Mouse (Mus musculus) neural tube, embryonic 11.5 days (tissue): ENCODE data around the gene Sh3pxd2a. TPM values are rescaled to one million over a fixed set of nuclear protein-coding genes. Genes with fewer than 3 reads are reported as not detected.
A peak's percentile ranks its signal among the peaks of the same experiment; 100 is the strongest.

Experiments used
- ATAC-seq: fragments of 200-750 bp; cut with Nextera tagmentation; 2 replicates; pipeline ENCODE4 v1.8.0; 2017; ENCODE audit warnings: moderate number of reproducible peaks, mild to moderate bottlenecking, moderate TSS enrichment, moderate library complexity; ENCODE audit not compliant: insufficient read depth, low FRiP score, low TSS enrichment
- DNase-seq: peaks from one replicate; pipeline ENCODE4 v3.0.0-alpha.2; 2015; ENCODE audit warnings: low spot score
- H3K27ac ChIP-seq: fragments of 300-500 bp; sonication (generic); 2 replicates; pipeline ENCODE4 v1.5.1; 2014; ENCODE audit warnings: low read depth, mild to moderate bottlenecking, low read length
- H3K27me3 ChIP-seq: fragments of 300-500 bp; sonication (generic); 2 replicates; pipeline ENCODE4 v1.6.1; 2014; ENCODE audit warnings: mild to moderate bottlenecking, low read length, mixed read lengths; ENCODE audit not compliant: control insufficient read depth, insufficient read depth
- H3K36me3 ChIP-seq: fragments of 300-500 bp; sonication (generic); 2 replicates; pipeline ENCODE4 v1.6.1; 2014; ENCODE audit warnings: mild to moderate bottlenecking, low read length, moderate library complexity, mixed read lengths; ENCODE audit not compliant: control insufficient read depth, insufficient read depth
- H3K4me1 ChIP-seq: fragments of 300-500 bp; sonication (generic); 2 replicates; pipeline ENCODE4 v1.6.1; 2014; ENCODE audit warnings: low read length, mixed read lengths; ENCODE audit not compliant: control insufficient read depth, insufficient read depth
- H3K4me2 ChIP-seq: fragments of 300-500 bp; sonication (generic); 2 replicates; pipeline ENCODE4 v1.6.1; 2014; ENCODE audit warnings: low read depth, mild to moderate bottlenecking, moderate library complexity
- H3K4me3 ChIP-seq: fragments of 300-500 bp; sonication (generic); 2 replicates; pipeline ENCODE4 v1.5.1; 2014; ENCODE audit warnings: low read depth, low read length
- H3K9ac ChIP-seq: fragments of 300-500 bp; sonication (generic); 2 replicates; pipeline ENCODE4 v1.6.1; 2014; ENCODE audit warnings: mild to moderate bottlenecking, low read length
- H3K9me3 ChIP-seq: fragments of 300-500 bp; sonication (generic); 2 replicates; pipeline ENCODE4 v1.6.1; 2016; ENCODE audit warnings: low read length; ENCODE audit not compliant: control insufficient read depth
- WGBS: fragments of 180-500 bp; shearing (Covaris S2); extraction: QIAGEN DNeasy Blood & Tissue Kit; methylation state at CpG from one replicate; pipeline ENCODE4 v1.1.7; 2014; 5-methylcytosine and 5-hydroxymethylcytosine counted together
- polyA plus RNA-seq: library from polyadenylated mRNA; unstranded; fragments of >200 nt; fragmentation: Nextera tagmentation; extraction: Ambion mirVana; gene quantifications from 2 replicates; pipeline ENCODE4 v1.2.1, GENCODE M21; 2014

Gene Sh3pxd2a
- polyA plus RNA-seq, 1 experiment from 2014 or later = 4.7 TPM

DNA sequence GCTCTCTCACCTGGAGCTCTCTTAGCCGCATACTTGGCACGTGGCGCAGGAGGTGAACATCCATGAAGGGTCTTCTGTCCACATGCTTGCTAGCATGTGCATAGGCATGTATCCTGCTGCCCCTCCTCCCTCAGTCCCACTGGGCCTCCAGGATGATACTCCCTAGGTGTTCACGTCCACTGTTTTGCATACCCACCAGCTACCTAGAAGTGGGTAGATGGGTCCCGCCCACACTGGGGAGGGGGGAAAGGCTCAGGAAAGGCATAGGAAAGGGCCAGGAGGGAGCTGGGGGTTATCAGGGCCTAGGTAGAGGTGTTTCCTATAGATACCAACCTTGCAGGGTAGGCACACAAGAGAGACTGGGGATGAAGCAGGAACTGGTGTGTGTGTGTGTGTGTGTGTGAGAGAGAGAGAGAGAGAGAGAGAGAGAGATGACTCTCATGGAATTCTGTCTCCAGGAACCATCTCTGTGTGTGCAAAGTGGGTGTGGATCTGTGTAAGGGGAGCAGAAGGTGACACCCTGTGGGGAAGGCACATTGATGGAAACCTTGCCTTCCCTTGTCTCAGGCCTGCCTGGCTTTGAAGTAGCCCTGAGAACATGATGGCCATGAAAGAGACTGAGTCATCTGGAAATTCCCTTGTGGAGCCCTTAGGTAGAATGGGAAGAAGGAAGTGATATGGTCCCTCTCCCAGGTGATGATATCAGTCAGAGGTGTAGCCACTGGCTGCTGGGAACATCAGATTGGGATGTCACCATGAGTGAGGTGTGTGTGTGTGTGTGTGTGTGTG, 231.9 kb downstream of the Sh3pxd2a start:
- H3K4me1 ChIP-seq = peaks cover 11% of the 10 kb centered on the region
- no peak overlapping the region for H3K27ac ChIP-seq
- DNase-seq (no peak), ATAC-seq (no peak)
- H3K9me3 ChIP-seq = no peaks in the 10 kb centered on the region
- H3K27me3 ChIP-seq = no peaks in the 10 kb centered on the region
- WGBS = 79% methylated on average over 5 of the region's 5 CpGs
- no peak overlapping the region for H3K4me3 ChIP-seq
- H3K4me2 ChIP-seq = no peak overlapping the region
- no peaks in the 10 kb centered on the region for H3K36me3 ChIP-seq
- no peak overlapping the region for H3K9ac ChIP-seq

DNA sequence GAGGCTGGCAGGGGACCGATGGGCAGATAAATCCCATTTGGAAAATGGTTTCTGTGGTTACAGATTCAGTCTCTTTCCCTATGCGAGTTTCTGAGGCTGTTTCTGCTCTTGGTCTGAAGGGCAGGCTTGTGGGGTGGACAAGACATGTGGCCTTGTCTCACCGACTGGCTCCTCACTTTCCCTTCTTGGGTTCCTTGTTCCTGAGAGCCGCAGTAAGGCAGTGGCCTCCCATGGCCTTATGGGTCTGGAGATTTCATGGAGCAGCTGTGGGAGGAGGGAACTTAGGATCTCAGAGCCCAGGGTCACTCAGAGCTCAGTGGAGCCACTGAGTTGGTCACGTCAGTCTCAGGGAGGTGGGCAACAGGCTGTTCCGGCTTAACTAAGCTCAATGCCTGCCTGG, 232.8 kb downstream of the Sh3pxd2a start:
- Histone ChIP-seq H3K36me3 (no peaks in the 10 kb centered on the region), H3K9ac (no peak overlapping the region), H3K4me3 (no peak overlapping the region), H3K27ac (no peak overlapping the region), H3K9me3 (no peaks in the 10 kb centered on the region), H3K4me1 (peaks cover 11% of the 10 kb centered on the region), H3K27me3 (no peaks in the 10 kb centered on the region), H3K4me2 (no peak overlapping the region)
- ATAC-seq (no peak), DNase-seq (no peak)
- WGBS = 90% methylated on average over 6 of the region's 6 CpGs

DNA sequence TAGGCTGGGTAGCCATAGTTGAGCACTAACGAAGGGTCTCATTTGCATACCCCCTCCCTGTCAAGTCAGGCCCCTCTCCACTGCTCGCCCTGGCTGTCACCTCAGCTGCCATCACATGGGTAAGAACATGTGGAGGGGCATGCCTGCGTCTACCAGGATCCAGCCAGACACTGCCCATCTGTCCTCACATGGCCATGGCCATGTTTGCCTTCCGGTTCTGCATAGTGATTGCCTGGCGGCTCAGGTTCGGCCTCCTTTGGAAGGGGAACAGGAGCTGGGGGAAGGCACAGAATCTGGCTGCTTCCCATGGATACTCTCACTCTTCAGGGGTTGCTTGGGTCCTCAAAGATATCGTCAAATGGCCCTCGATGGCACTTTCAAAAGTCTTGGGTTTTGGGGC, 233.5 kb downstream of the Sh3pxd2a start:
- DNase-seq (no peak), ATAC-seq (no peak)
- Histone ChIP-seq H3K4me2 (no peak overlapping the region), H3K27me3 (no peaks in the 10 kb centered on the region), H3K9me3 (no peaks in the 10 kb centered on the region), H3K27ac (no peak overlapping the region), H3K36me3 (no peaks in the 10 kb centered on the region), H3K4me1 (peaks cover 11% of the 10 kb centered on the region), H3K9ac (no peak overlapping the region), H3K4me3 (no peak overlapping the region)
- 87% methylated on average over 8 of the region's 8 CpGs for WGBS

DNA sequence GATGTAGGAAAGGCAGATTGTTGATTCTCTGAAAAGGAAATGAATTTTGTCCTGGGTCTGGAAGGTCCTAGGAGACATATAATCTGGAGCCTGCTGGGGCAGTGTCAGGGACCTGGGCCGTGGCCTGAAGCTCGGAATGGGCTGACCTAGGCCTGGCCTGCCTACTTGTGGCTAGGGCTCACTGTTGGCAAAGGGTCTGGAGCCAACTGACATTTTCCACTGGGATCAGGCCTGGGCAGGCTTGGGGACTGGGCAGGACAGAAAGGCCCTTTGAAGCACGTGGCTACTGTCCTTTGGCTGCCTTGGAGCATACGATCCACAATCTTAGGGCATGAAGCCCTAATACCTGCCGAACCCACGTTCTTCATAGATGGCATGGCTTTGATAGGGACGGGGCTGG, 234.1 kb downstream of the Sh3pxd2a start:
- Histone ChIP-seq H3K27ac (no peak overlapping the region), H3K36me3 (no peaks in the 10 kb centered on the region), H3K9me3 (no peaks in the 10 kb centered on the region), H3K4me1 (peaks cover 11% of the 10 kb centered on the region), H3K27me3 (no peaks in the 10 kb centered on the region), H3K4me3 (no peak overlapping the region), H3K9ac (no peak overlapping the region), H3K4me2 (no peak overlapping the region)
- 92% methylated on average over 7 of the region's 7 CpGs for WGBS
- DNase-seq (no peak), ATAC-seq (no peak)

DNA sequence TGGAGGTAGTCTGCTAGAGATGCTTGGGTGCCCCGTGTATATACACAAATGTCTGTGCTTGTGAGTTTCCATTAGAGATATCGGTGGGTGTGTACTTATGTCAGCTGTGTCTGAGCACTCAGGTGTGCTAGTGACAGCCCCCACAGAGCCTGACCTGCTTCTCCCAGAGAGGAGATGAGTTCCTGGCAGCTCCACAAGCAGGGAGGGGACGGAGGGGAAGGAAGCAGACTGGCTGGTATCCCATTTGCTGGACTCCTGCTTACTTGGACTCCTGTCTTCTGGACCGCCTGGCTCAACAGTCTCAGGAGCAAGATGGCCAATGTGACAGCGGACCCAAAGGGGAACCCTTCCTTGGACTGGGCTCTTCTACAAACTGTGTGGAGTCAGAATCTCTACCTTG, 234.7 kb downstream of the Sh3pxd2a start:
- peak overlapping the region; percentile 43; the same call in 1 of the 2 replicates for H3K4me2 ChIP-seq
- no peak for ATAC-seq
- H3K9ac ChIP-seq = no peak overlapping the region

DNA sequence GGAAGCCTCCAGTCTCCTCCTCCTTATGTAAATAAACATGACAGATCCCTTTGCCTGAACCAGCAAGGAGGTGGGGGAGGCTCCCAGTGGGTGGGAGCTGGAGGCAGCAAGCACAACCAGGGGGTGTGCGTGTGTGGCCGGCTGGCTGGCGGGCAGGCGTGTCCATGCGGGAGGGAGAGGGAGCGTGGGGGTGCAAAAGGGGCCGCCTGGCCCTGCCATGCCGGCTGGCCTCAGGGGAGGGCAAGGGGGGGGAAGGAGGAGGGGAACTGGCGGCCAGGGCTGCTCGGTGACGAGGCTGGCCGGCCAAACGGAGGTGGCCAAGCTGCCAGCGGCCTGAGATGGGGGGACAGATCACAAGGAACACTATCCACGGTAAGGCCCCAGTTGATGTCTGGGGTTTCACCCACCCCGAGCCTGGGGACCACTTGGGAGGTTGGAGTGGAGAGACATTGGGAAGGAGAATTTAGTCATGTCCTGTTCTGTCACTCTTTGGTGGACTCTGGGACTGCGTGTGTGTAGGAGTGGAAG, 235.4 kb downstream of the Sh3pxd2a start:
- Histone ChIP-seq H3K27ac (no peak overlapping the region), H3K9ac (peak overlapping the region; percentile 27; the same call in 1 of the 2 replicates), H3K27me3 (no peaks in the 10 kb centered on the region), H3K4me1 (peaks cover 11% of the 10 kb centered on the region), H3K9me3 (no peaks in the 10 kb centered on the region), H3K4me2 (peak overlapping the region; percentile 43), H3K36me3 (no peaks in the 10 kb centered on the region), H3K4me3 (peak overlapping the region; percentile 12; the same call in 1 of the 2 replicates)
- 9% methylated on average over 13 of the region's 17 CpGs for WGBS
- DNase-seq (peak; percentile 60), ATAC-seq (peak; percentile 48; the same call in 1 of the 2 replicates)

More for the DNA sequence above, 234.7 kb downstream of the Sh3pxd2a start:
- H3K4me1 ChIP-seq = peaks cover 11% of the 10 kb centered on the region
- H3K27ac ChIP-seq = no peak overlapping the region
- no peaks in the 10 kb centered on the region for H3K9me3 ChIP-seq
- no peak for DNase-seq
- no peaks in the 10 kb centered on the region for H3K27me3 ChIP-seq
- H3K4me3 ChIP-seq = no peak overlapping the region
- 84% methylated on average over 5 of the region's 5 CpGs for WGBS
- H3K36me3 ChIP-seq = no peaks in the 10 kb centered on the region

DNA sequence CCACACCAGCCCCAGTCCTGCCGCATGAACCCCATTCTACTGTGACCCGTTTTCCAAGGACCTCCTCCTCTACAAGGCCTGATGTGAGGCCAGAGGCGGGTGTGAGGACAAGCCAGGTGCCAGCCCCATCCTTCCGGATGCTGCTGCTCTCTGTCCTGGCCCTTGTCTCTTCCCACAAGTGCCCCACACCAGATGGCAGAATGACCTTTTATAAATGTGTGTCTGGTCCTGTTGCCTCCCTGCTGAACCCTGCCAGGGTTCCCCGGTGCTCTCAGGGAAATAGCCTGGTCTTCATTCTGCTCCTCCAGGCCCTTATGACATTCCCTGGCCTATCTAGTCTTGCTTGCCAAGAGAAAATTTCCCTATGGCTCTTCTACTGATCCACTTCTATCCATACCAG, 238.4 kb downstream of the Sh3pxd2a start:
- DNase-seq (no peak), ATAC-seq (no peak)
- H3K27me3 ChIP-seq = no peaks in the 10 kb centered on the region
- no peaks in the 10 kb centered on the region for H3K9me3 ChIP-seq
- 79% methylated on average over 5 of the region's 5 CpGs for WGBS
- no peak overlapping the region for H3K4me2 ChIP-seq
- H3K9ac ChIP-seq = no peak overlapping the region
- peaks cover 11% of the 10 kb centered on the region for H3K4me1 ChIP-seq
- H3K27ac ChIP-seq = no peak overlapping the region
- no peaks in the 10 kb centered on the region for H3K36me3 ChIP-seq
- no peak overlapping the region for H3K4me3 ChIP-seq

DNA sequence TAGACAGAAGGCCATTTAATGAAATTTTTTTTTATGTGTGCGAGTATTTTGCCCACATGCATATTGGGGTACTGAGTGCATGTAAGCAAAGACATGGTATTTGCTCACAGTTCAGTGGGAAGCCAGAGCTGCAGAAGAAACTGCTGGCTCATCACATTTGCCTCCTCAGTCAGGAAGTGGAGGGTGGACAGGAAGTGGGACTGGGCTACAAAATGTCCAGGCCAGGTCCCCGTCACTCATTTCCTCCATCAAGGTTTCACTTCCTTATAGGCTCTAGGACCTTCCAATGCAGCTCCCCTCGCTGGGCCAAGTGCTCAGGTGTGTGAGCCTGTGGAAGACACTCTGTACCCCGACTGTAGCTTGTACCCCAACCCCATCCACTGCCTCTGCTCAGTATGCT, 239.5 kb downstream of the Sh3pxd2a start:
- 84% methylated on average over 4 of the region's 4 CpGs for WGBS
- no peak for ATAC-seq
- no peak overlapping the region for H3K4me2 ChIP-seq

More for the DNA sequence above, 239.5 kb downstream of the Sh3pxd2a start:
- no peak for DNase-seq
- Histone ChIP-seq H3K4me1 (peaks cover 11% of the 10 kb centered on the region), H3K4me3 (no peak overlapping the region), H3K9ac (no peak overlapping the region), H3K27ac (no peak overlapping the region), H3K36me3 (no peaks in the 10 kb centered on the region), H3K9me3 (no peaks in the 10 kb centered on the region), H3K27me3 (no peaks in the 10 kb centered on the region)
